Mouse (Mus musculus): ENCODE measurements around the gene Ttll4. TPM values are rescaled to one million over a fixed set of nuclear protein-coding genes. Genes with fewer than 3 reads are reported as not detected.

The Ttll4 gene
- polyA plus RNA-seq (2017; shearing (Covaris generic)), result 32.5 TPM

GRCm38 (mm10) chr1:74661448-74662195 is at the start of gene Ttll4:
Ttll4 (plus strand) TSS chr1:74661745.

GRCm38 (mm10) chr1:74713099-74713858 is 51.7 kb downstream of the Ttll4 start, which contains the start of gene Cyp27a1:
Cyp27a1 (plus strand) TSS chr1:74713574.

GRCm38 (mm10) chr1:74748643-74749271 is 87.2 kb downstream of the Ttll4 start, which contains the start of gene Prkag3:
Prkag3 (minus strand) TSS chr1:74749221.

Other genes starting within 250 kb of the Ttll4 start
- 33.4 TPM for gene Cnot9, start 155.7 kb upstream of the Ttll4 start, polyA plus RNA-seq (2017; shearing (Covaris generic))
- gene Plcd4, start 118.9 kb upstream of the Ttll4 start, polyA plus RNA-seq (2017; shearing (Covaris generic)), result 0.12 TPM
- 14.4 TPM for gene Usp37, start 117.5 kb upstream of the Ttll4 start, polyA plus RNA-seq (2017; shearing (Covaris generic))
- 20.0 TPM for gene Zfp142, start 73.5 kb upstream of the Ttll4 start, polyA plus RNA-seq (2017; shearing (Covaris generic))
- gene Bcs1l, start 73.5 kb upstream of the Ttll4 start, polyA plus RNA-seq (2017; shearing (Covaris generic)), result 13.3 TPM
- 27.3 TPM for gene Rnf25, start 60.3 kb upstream of the Ttll4 start, polyA plus RNA-seq (2017; shearing (Covaris generic))
- not detected for gene Stk36, start 60.3 kb upstream of the Ttll4 start, polyA plus RNA-seq (2017; shearing (Covaris generic))
- gene Cyp27a1, start 51.8 kb downstream of the Ttll4 start, polyA plus RNA-seq (2017; shearing (Covaris generic)), result 0.39 TPM
- gene Prkag3, start 87.5 kb downstream of the Ttll4 start, polyA plus RNA-seq (2017; shearing (Covaris generic)), result not detected
- gene Wnt6, start 110.1 kb downstream of the Ttll4 start, polyA plus RNA-seq (2017; shearing (Covaris generic)), result not detected
- 2.3 TPM for gene Wnt10a, start 129.8 kb downstream of the Ttll4 start, polyA plus RNA-seq (2017; shearing (Covaris generic))
- not detected for gene Cdk5r2, start 193.2 kb downstream of the Ttll4 start, polyA plus RNA-seq (2017; shearing (Covaris generic))
- gene Fev, start 223.7 kb downstream of the Ttll4 start, polyA plus RNA-seq (2017; shearing (Covaris generic)), result not detected
- gene Cryba2, start 231.4 kb downstream of the Ttll4 start, polyA plus RNA-seq (2017; shearing (Covaris generic)), result not detected

Data from CD4-positive, CD25-positive, alpha-beta regulatory T cell (primary cell).